Mouse (Mus musculus) hindbrain, postnatal 0 days (tissue): Measurements from ENCODE around the gene Mpc2. TPM values are rescaled to one million over a fixed set of nuclear protein-coding genes. Genes with fewer than 3 reads are reported as not detected.
A peak's percentile ranks its signal among the peaks of the same experiment; 100 is the strongest.

ENCODE experiments used
- ATAC-seq: fragments of 200-750 bp; cut with Nextera tagmentation; 2 replicates; pipeline ENCODE4 v1.8.0; 2017; ENCODE audit warnings: mild to moderate bottlenecking, moderate TSS enrichment, moderate library complexity
- DNase-seq: peaks from one replicate; pipeline ENCODE4 v3.0.0-alpha.2; 2015; ENCODE audit warnings: low spot score
- H3K27ac ChIP-seq: fragments of 300-500 bp; sonication (generic); 2 replicates; pipeline ENCODE4 v1.5.1; 2014; ENCODE audit warnings: mild to moderate bottlenecking
- H3K27me3 ChIP-seq: fragments of 300-500 bp; sonication (generic); 2 replicates; pipeline ENCODE4 v1.6.1; 2014; ENCODE audit warnings: low read length, mixed read lengths; ENCODE audit not compliant: insufficient read depth
- H3K36me3 ChIP-seq: fragments of 300-500 bp; sonication (generic); 2 replicates; pipeline ENCODE4 v1.6.1; 2014; ENCODE audit warnings: low read length, mixed read lengths; ENCODE audit not compliant: insufficient read depth
- H3K4me1 ChIP-seq: fragments of 300-500 bp; sonication (generic); 2 replicates; pipeline ENCODE4 v1.6.1; 2014; ENCODE audit warnings: antibody characterized with exemption, low read length, mixed read lengths; ENCODE audit not compliant: insufficient read depth
- H3K4me2 ChIP-seq: fragments of 300-500 bp; sonication (generic); 2 replicates; pipeline ENCODE4 v1.6.1; 2014; ENCODE audit warnings: low read depth, mild to moderate bottlenecking, low read length, moderate library complexity, mixed read lengths
- H3K4me3 ChIP-seq: fragments of 300-500 bp; sonication (generic); 2 replicates; pipeline ENCODE4 v1.5.1; 2014; ENCODE audit warnings: low read length
- H3K9ac ChIP-seq: fragments of 300-500 bp; sonication (generic); replicated peaks from 2 replicates; pipeline ENCODE4 v1.6.1; 2014; ENCODE audit warnings: mild to moderate bottlenecking, low read length, moderate library complexity, mixed read lengths
- H3K9me3 ChIP-seq: fragments of 300-500 bp; sonication (generic); 2 replicates; pipeline ENCODE4 v1.6.1; 2016; ENCODE audit warnings: low read length, mixed read lengths
- CTCF ChIP-seq: IDR thresholded peaks from 2 replicates; pipeline ENCODE4 v1.5.1; 2016; ENCODE audit warnings: antibody characterized with exemption, control low read depth, low read depth
- WGBS: fragments of 180-500 bp; shearing (Covaris S2); extraction: QIAGEN DNeasy Blood & Tissue Kit; methylation state at CpG from one replicate; pipeline ENCODE4 v1.1.7; 2014; 5-methylcytosine and 5-hydroxymethylcytosine counted together
- polyA plus RNA-seq: library from polyadenylated mRNA; unstranded; fragments of >200 nt; fragmentation: Nextera tagmentation; extraction: Ambion mirVana; gene quantifications from 2 replicates; pipeline ENCODE4 v1.2.1, GENCODE M21; 2015
- total RNA-seq: library from RNA; depleted of rRNA; stranded (reverse); fragments of >200 nt; gene quantifications from 2 replicates; pipeline ENCODE4 v1.2.3, GENCODE M21; 2014; rRNA removed

The Mpc2 gene
- 140 and 146 TPM in 2 replicates for total RNA-seq
- 282 and 291 TPM in 2 replicates for polyA plus RNA-seq

- H3K4me1 ChIP-seq: peaks cover 5% of the 10 kb centered on the region; the same call in 1 of the 2 replicates
- H3K4me2 ChIP-seq: peak within 1 kb of the TSS; percentile 90
- 1% methylated on average over 32 of the region's 37 CpGs for WGBS
- no peaks in the 10 kb centered on the region for H3K27me3 ChIP-seq
- no peaks in the 10 kb centered on the region for H3K9me3 ChIP-seq
- H3K27ac ChIP-seq: peak within 1 kb of the TSS; percentile 95
- H3K9ac ChIP-seq: peak within 1 kb of the TSS; percentile 85
- TF ChIP-seq CTCF: peak; percentile 50; the same call in 1 of the 2 replicates
- H3K4me3 ChIP-seq: peak within 1 kb of the TSS; percentile 93
- no peaks in the 10 kb centered on the region for H3K36me3 ChIP-seq
- DNase-seq: peak; percentile 99
- peak; percentile 95 for ATAC-seq
Observed at GRCm38 (mm10) chr1:165460360-165460800, at the start of gene Mpc2, which contains the start of gene Dcaf6. Gene Mpc2 (plus strand): TSS chr1:165460637. Gene Dcaf6 (minus strand): TSS chr1:165460475.

- Histone ChIP-seq H3K9me3 (no peaks in the 10 kb centered on the region), H3K4me2 (no peak overlapping the region), H3K4me3 (no peak overlapping the region), H3K36me3 (no peaks in the 10 kb centered on the region), H3K9ac (no peak overlapping the region), H3K27ac (no peak overlapping the region), H3K27me3 (no peaks in the 10 kb centered on the region), H3K4me1 (no peaks in the 10 kb centered on the region)
- DNase-seq (no peak), ATAC-seq (no peak)
- 84% methylated on average over 7 of the region's 7 CpGs for WGBS
- TF ChIP-seq CTCF: no peak
Observed at GRCm38 (mm10) chr1:165421357-165421915, 39.0 kb upstream of the Mpc2 start.

GRCm38 (mm10) chr1:165426254-165426653 lies 34.2 kb upstream of the Mpc2 start:
- no peak for TF ChIP-seq CTCF
- Histone ChIP-seq H3K27me3 (no peaks in the 10 kb centered on the region), H3K4me3 (no peak overlapping the region), H3K4me2 (no peak overlapping the region), H3K9ac (no peak overlapping the region), H3K27ac (no peak overlapping the region), H3K4me1 (no peaks in the 10 kb centered on the region), H3K9me3 (no peaks in the 10 kb centered on the region), H3K36me3 (no peaks in the 10 kb centered on the region)
- ATAC-seq: no peak
- 95% methylated on average over 2 of the region's 2 CpGs for WGBS
- no peak for DNase-seq

- Histone ChIP-seq H3K9ac (no peak overlapping the region), H3K9me3 (peaks cover 6% of the 10 kb centered on the region), H3K36me3 (no peaks in the 10 kb centered on the region), H3K4me3 (no peak overlapping the region), H3K4me2 (no peak overlapping the region), H3K27me3 (no peaks in the 10 kb centered on the region), H3K27ac (no peak overlapping the region), H3K4me1 (no peaks in the 10 kb centered on the region)
- WGBS: 83% methylated on average over 1 of the region's 1 CpGs
- no peak for TF ChIP-seq CTCF
- no peak for DNase-seq
- no peak for ATAC-seq
Observed at GRCm38 (mm10) chr1:165432883-165433282, 27.6 kb upstream of the Mpc2 start.

GRCm38 (mm10) chr1:165438289-165439021 lies 22.0 kb upstream of the Mpc2 start:
- Histone ChIP-seq H3K9ac (no peak overlapping the region), H3K27me3 (no peaks in the 10 kb centered on the region), H3K4me2 (no peak overlapping the region), H3K27ac (no peak overlapping the region), H3K9me3 (peaks cover 6% of the 10 kb centered on the region), H3K4me1 (no peaks in the 10 kb centered on the region), H3K4me3 (no peak overlapping the region), H3K36me3 (no peaks in the 10 kb centered on the region)
- WGBS: 92% methylated on average over 1 of the region's 1 CpGs
- DNase-seq: no peak
- no peak for ATAC-seq
- no peak for TF ChIP-seq CTCF

GRCm38 (mm10) chr1:165440788-165441187 lies 19.6 kb upstream of the Mpc2 start:
- H3K4me3 ChIP-seq: no peak overlapping the region
- H3K27ac ChIP-seq: no peak overlapping the region
- TF ChIP-seq CTCF: no peak
- no peaks in the 10 kb centered on the region for H3K27me3 ChIP-seq
- H3K36me3 ChIP-seq: no peaks in the 10 kb centered on the region
- ATAC-seq (no peak), DNase-seq (no peak)
- H3K9me3 ChIP-seq: peaks cover 6% of the 10 kb centered on the region
- no peaks in the 10 kb centered on the region for H3K4me1 ChIP-seq
- no peak overlapping the region for H3K9ac ChIP-seq
- WGBS: 85% methylated on average over 3 of the region's 3 CpGs
- no peak overlapping the region for H3K4me2 ChIP-seq

- no peak for TF ChIP-seq CTCF
- H3K4me3 ChIP-seq: no peak overlapping the region
- H3K9ac ChIP-seq: no peak overlapping the region
- no peaks in the 10 kb centered on the region for H3K4me1 ChIP-seq
- no peak overlapping the region for H3K27ac ChIP-seq
- H3K4me2 ChIP-seq: no peak overlapping the region
- H3K9me3 ChIP-seq: peaks cover 6% of the 10 kb centered on the region
- H3K36me3 ChIP-seq: no peaks in the 10 kb centered on the region
- ATAC-seq (no peak), DNase-seq (no peak)
- no peaks in the 10 kb centered on the region for H3K27me3 ChIP-seq
Observed at GRCm38 (mm10) chr1:165441201-165441600, 19.2 kb upstream of the Mpc2 start.
